Comparison of ENCODE assay signal across 8 mouse cellular contexts in genomic region chr2:106973332-106973958, GRCm38 (mm10). TPM values are rescaled to one million over a fixed set of nuclear protein-coding genes. Genes with fewer than 3 reads are reported as not detected.
DNase-seq lines count a peak whose midpoint lies in the region; ATAC-seq lines count a peak whose summit lies in the region.

No protein-coding gene starts in this region.

- H3K4me2 ChIP-seq in lung, embryonic 15.5 days, result peak overlapping the region; percentile 79
- peak overlapping the region; percentile 29 for H3K4me2 ChIP-seq in embryonic facial prominence, embryonic 11.5 days (ENCODE audit: low read depth, low read length)
- peak overlapping the region; percentile 59 for H3K4me2 ChIP-seq in intestine, embryonic 14.5 days (ENCODE audit: low read length)
- H3K4me2 ChIP-seq in neural tube, embryonic 12.5 days (replicated peaks), result peak overlapping the region; percentile 60

- H3K9ac ChIP-seq in lung, embryonic 15.5 days, result peak overlapping the region; percentile 94
- peak overlapping the region; percentile 78 for H3K9ac ChIP-seq in embryonic facial prominence, embryonic 11.5 days (replicated peaks; ENCODE audit: low read length)
- H3K9ac ChIP-seq in intestine, embryonic 14.5 days (ENCODE audit: low read length), result peak overlapping the region; percentile 96
- peak overlapping the region; percentile 88 for H3K9ac ChIP-seq in neural tube, embryonic 12.5 days

- no peak for DNase-seq in lung, postnatal 25 days (ENCODE audit: low spot score)
- peak; percentile 12 for DNase-seq in embryonic facial prominence, embryonic 11.5 days (ENCODE audit: low spot score)
- DNase-seq in intestine, embryonic 14.5 days (ENCODE audit: low spot score), result peak; percentile 64
- DNase-seq in cerebellum, postnatal 4 days (ENCODE audit: low spot score in 2 of 2), result no peak
- no peak for DNase-seq in gastrocnemius, postnatal 36 days

- no peak for ATAC-seq in lung, embryonic 15.5 days (ENCODE audit: borderline replicate concordance, extremely low read depth, low FRiP score, low TSS enrichment)
- no peak for ATAC-seq in embryonic facial prominence, embryonic 11.5 days (replicated peaks; ENCODE audit: insufficient number of reproducible peaks, low FRiP score, low TSS enrichment, low read depth)
- ATAC-seq in intestine, embryonic 14.5 days (replicated peaks; ENCODE audit: low FRiP score, low TSS enrichment, low read depth), result 0 out of 2 replicates have a peak, but pooled peaks have one; percentile 5
- peak; percentile 6; the same call in 1 of the 2 replicates for ATAC-seq in neural tube, embryonic 12.5 days (ENCODE audit: low FRiP score, low read depth)
- no peak for ATAC-seq in granulocyte monocyte progenitor cell, adult 5-6 weeks (replicated peaks; ENCODE audit: poor library complexity, severe bottlenecking)

- peak overlapping the region; percentile 89 for H3K4me3 ChIP-seq in lung, embryonic 15.5 days
- peak overlapping the region; percentile 67 for H3K4me3 ChIP-seq in embryonic facial prominence, embryonic 11.5 days (ENCODE audit: low read depth, low read length)
- H3K4me3 ChIP-seq in intestine, embryonic 14.5 days (ENCODE audit: low read depth, low read length), result peak overlapping the region; percentile 89
- peak overlapping the region; percentile 85 for H3K4me3 ChIP-seq in neural tube, embryonic 12.5 days

- H3K27me3 ChIP-seq in lung, embryonic 15.5 days, result no peaks in the 10 kb centered on the region
- no peaks in the 10 kb centered on the region for H3K27me3 ChIP-seq in embryonic facial prominence, embryonic 11.5 days (ENCODE audit: control insufficient read depth, insufficient read depth, low read length)
- H3K27me3 ChIP-seq in intestine, embryonic 14.5 days (replicated peaks; ENCODE audit: control insufficient read depth, insufficient read depth, low read length), result no peaks in the 10 kb centered on the region
- no peaks in the 10 kb centered on the region for H3K27me3 ChIP-seq in neural tube, embryonic 12.5 days (replicated peaks)

- no peaks in the 10 kb centered on the region for H3K9me3 ChIP-seq in lung, embryonic 15.5 days
- no peaks in the 10 kb centered on the region for H3K9me3 ChIP-seq in embryonic facial prominence, embryonic 11.5 days (replicated peaks; ENCODE audit: control insufficient read depth, low read length)
- H3K9me3 ChIP-seq in intestine, embryonic 14.5 days (ENCODE audit: control insufficient read depth, low read length), result no peaks in the 10 kb centered on the region
- no peaks in the 10 kb centered on the region for H3K9me3 ChIP-seq in neural tube, embryonic 12.5 days

- no peak overlapping the region for H3K27ac ChIP-seq in lung, embryonic 15.5 days
- no peak overlapping the region for H3K27ac ChIP-seq in embryonic facial prominence, embryonic 11.5 days (replicated peaks; ENCODE audit: low read depth, low read length)
- H3K27ac ChIP-seq in intestine, embryonic 14.5 days (ENCODE audit: low read depth), result no peak overlapping the region
- H3K27ac ChIP-seq in neural tube, embryonic 12.5 days, result no peak overlapping the region

- peaks cover 5% of the 10 kb centered on the region; the same call in 1 of the 2 replicates for H3K36me3 ChIP-seq in lung, embryonic 15.5 days
- H3K36me3 ChIP-seq in embryonic facial prominence, embryonic 11.5 days (replicated peaks; ENCODE audit: control insufficient read depth, insufficient read depth, low read depth, low read length), result no peaks in the 10 kb centered on the region
- peaks cover 8% of the 10 kb centered on the region for H3K36me3 ChIP-seq in intestine, embryonic 14.5 days (ENCODE audit: control insufficient read depth, insufficient read depth, low read length)
- H3K36me3 ChIP-seq in neural tube, embryonic 12.5 days, result peaks cover 6% of the 10 kb centered on the region; the same call in 1 of the 2 replicates

- 60% methylated on average over 17 of the region's 17 CpGs for WGBS in lung, embryonic 15.5 days
- 61% methylated on average over 17 of the region's 17 CpGs for WGBS in embryonic facial prominence, embryonic 11.5 days
- WGBS in intestine, embryonic 14.5 days, result 66% methylated on average over 17 of the region's 17 CpGs
- WGBS in neural tube, embryonic 12.5 days, result 67% methylated on average over 17 of the region's 17 CpGs

- intact Hi-C loops in gastrocnemius, postnatal 36 days (cut with DNase I), result no loop called here

- H3K4me1 ChIP-seq in lung, embryonic 15.5 days, result peaks cover 6% of the 10 kb centered on the region; the same call in 1 of the 2 replicates
- H3K4me1 ChIP-seq in embryonic facial prominence, embryonic 11.5 days (ENCODE audit: control insufficient read depth, insufficient read depth, low read length), result no peaks in the 10 kb centered on the region
- H3K4me1 ChIP-seq in intestine, embryonic 14.5 days (replicated peaks; ENCODE audit: control insufficient read depth, insufficient read depth, low read length), result no peaks in the 10 kb centered on the region
- H3K4me1 ChIP-seq in neural tube, embryonic 12.5 days, result peaks cover 15% of the 10 kb centered on the region; the same call in 1 of the 2 replicates

RNA-seq across cellular contexts. Expression of gene Arl14ep, which starts 0.8 kb away (rescaled TPM):
- polyA plus RNA-seq in lung, embryonic 15.5 days (2015; fragmentation: Nextera tagmentation; extraction: Ambion mirVana), result 39.5 and 40.5 TPM in 2 replicates
- polyA plus RNA-seq in embryonic facial prominence, embryonic 11.5 days (2014; fragmentation: Nextera tagmentation; extraction: Ambion mirVana), result 64.8 and 71.3 TPM in 2 replicates
- 40.7 and 46.0 TPM in 2 replicates for polyA plus RNA-seq in intestine, embryonic 14.5 days (2014; fragmentation: Nextera tagmentation; extraction: Ambion mirVana)
- 51.0 and 51.5 TPM in 2 replicates for polyA plus RNA-seq in neural tube, embryonic 12.5 days (2016; fragmentation: Nextera tagmentation; extraction: Ambion mirVana)
- total RNA-seq in gastrocnemius, postnatal 36 days (2021), result 1 to 10 TPM; 5.5 to 6.7 TPM
- 21.7 and 35.8 TPM in 2 replicates for total RNA-seq in granulocyte monocyte progenitor cell, adult 5-6 weeks (2014; fragmentation: Nextera tagmentation)
- 31.0 and 35.4 TPM in 2 replicates for total RNA-seq in granulocyte monocyte progenitor cell, adult 5-6 weeks (2017)

Comparison
In these comparisons a context has a peak if more than half of its experiments do, and no peak if none do; other contexts are left out.
1. ATAC-seq: peak in intestine, embryonic 14.5 days (single experiment) and neural tube, embryonic 12.5 days (single experiment); none in lung, embryonic 15.5 days (single experiment), embryonic facial prominence, embryonic 11.5 days (single experiment) and granulocyte monocyte progenitor cell, adult 5-6 weeks (single experiment).
2. H3K4me2 ChIP-seq: peak in every context shown above with its lines; median percentile 79 in lung, embryonic 15.5 days; 60 in neural tube, embryonic 12.5 days; 59 in intestine, embryonic 14.5 days; 29 in embryonic facial prominence, embryonic 11.5 days.
3. DNase-seq: peak in embryonic facial prominence, embryonic 11.5 days (single experiment) and intestine, embryonic 14.5 days (single experiment); none in lung, postnatal 25 days (single experiment), cerebellum, postnatal 4 days (0 of 2) and gastrocnemius, postnatal 36 days (0 of 2).
4. Peak in every context shown above with its lines, with median percentiles within 50 percentile points of each other: H3K4me3 ChIP-seq and H3K9ac ChIP-seq.